Mouse (Mus musculus) right cerebral cortex, postnatal 10 days (tissue): ENCODE data around the gene Vpreb2.
"Not testable (repeated sequence)": the region's sequence is repeated elsewhere in the genome, so short reads cannot be mapped to it uniquely, and the experiment has no call there.

Experiments used
- DNase-seq, 2 experiments: peaks; one replicate each; pipeline ENCODE4 v3.0.0; 2021; ENCODE audit warnings: low spot score in 2 of 2

Vpreb2 gene

DNA sequence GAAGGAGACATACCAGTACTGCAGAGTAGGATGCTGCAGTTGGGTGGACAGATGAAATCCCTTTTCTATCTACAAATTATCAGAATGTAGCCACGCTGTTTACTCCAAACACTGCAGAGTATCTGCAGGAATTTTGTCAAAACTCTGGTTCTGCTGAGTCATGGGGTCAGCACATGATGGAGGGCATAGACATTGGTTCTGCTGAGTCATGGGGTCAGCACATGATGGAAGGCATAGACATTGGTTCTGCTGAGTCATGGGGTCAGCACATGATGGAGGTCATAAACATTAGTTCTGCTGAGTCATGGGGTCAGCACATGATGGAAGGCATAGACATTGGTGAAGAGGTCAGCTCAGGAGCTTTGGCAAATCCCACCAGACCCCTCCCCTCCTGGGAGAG, 7.5 kb downstream of the Vpreb2 start:
- no peak for DNase-seq

DNA sequence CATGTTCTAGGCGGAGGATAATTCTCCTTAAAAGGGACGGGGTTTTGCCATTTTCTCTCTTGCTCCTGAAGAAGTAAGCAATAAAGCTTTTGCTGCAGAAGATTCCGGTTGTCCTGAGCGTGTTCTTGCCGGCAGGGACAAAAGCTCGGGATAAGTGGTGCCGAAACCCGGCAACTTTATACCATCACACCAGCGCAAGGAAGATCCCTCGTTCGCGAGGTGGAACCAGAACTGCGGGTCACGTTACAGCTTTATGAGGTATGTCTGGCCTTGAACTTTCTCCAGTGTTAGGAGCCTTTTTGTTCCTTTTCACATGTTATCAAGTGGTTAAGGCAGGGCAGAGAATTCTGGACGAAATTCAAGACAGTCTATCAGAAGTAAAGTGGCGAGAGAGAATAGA, 12.1 kb downstream of the Vpreb2 start:
- not testable (repeated sequence) for DNase-seq

DNA sequence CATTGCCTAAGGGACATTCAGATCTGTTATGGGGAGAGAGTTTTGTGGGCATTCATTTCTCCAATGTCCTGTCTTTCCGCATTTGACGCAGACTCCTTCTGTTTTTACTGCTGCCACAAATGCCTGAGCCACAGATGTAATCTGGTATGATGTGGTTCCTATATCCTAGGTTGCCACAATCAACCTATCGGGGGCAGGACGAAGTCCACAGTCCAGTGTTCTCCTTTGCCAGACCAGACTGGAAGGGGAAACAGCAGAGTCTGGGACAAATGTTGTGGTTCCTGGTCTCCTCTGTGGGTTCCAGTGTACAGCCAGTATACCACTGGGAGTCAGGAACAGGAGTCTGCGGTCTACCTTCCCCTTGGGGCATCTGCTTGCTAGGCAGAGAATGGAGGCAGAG, 19.4 kb downstream of the Vpreb2 start:
- DNase-seq: no peak

DNA sequence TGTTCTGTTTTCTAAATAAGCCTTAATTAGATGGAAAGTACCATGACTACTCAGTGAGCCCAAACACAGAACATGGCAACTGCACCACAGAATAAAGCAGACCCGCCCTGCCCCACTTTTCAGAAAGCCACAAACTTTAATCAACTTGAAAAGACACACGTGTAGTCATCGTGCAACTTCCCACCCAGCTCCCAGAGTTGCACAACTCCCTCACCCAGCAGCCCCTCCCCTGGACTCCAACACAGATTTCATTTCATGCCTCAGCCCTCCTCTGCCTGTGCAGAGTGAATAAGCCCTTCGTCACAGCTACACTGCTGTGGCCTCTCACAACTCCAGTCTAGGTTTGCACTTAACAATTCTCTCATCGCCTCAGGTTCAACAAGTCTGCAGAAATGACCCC, 24.4 kb downstream of the Vpreb2 start:
- DNase-seq: no peak

DNA sequence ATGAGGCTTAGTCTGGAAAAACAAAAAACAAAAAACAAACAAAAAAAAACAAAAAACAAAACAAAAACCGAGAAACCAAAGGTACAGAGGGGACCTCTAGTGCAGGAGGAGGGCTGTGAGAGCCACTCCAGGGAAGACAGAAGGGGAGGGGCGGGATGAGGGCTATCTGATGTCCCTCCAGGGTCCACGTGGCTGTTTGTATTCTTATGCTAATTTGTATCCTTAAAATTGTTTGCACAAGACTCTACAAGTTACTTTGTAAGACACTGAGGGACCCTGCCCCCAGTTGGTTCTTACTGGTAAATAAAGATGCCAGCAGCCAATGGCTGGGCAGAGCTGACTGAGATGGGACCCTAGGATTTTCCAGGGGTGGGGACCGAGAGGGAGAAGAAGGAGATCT, 26.9 kb downstream of the Vpreb2 start:
- no peak for DNase-seq

DNA sequence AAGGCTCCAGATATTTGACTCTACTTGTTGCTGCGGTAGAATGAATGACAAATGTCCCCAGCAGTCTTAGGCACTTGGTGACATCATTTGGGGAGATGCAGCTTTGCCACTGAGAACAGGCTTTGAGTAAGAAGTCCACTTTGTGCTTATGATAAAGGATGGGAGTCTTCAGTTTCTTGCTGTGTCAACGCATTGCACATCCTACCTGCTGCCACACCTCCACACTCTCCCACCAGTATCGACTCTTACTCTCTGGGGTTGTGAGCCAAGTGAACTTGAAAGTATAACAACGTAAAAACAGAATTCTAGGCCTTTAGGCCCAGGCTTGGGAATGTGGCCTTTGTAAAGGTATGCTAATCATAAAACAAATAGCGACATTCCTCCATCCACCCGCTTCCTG, 30.9 kb downstream of the Vpreb2 start:
- DNase-seq: no peak

DNA sequence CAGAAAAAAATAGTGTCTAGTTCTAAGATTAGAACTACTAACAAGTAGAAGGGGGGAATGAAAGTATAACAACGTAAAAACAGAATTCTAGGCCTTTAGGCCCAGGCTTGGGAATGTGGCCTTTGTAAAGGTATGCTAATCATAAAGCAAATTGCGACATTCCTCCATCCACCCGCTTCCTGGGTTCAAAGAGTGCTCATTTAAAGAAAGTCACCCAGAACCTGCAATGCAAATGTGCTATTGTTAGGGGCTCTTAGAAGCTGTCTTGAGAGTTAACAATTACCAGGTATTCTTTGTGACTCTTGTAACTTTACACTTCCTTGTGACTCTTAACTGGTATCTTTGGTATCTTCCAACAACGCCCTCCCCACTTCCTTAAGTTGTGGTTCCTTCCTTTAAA, 36.3 kb downstream of the Vpreb2 start:
- not testable (repeated sequence) for DNase-seq

DNA sequence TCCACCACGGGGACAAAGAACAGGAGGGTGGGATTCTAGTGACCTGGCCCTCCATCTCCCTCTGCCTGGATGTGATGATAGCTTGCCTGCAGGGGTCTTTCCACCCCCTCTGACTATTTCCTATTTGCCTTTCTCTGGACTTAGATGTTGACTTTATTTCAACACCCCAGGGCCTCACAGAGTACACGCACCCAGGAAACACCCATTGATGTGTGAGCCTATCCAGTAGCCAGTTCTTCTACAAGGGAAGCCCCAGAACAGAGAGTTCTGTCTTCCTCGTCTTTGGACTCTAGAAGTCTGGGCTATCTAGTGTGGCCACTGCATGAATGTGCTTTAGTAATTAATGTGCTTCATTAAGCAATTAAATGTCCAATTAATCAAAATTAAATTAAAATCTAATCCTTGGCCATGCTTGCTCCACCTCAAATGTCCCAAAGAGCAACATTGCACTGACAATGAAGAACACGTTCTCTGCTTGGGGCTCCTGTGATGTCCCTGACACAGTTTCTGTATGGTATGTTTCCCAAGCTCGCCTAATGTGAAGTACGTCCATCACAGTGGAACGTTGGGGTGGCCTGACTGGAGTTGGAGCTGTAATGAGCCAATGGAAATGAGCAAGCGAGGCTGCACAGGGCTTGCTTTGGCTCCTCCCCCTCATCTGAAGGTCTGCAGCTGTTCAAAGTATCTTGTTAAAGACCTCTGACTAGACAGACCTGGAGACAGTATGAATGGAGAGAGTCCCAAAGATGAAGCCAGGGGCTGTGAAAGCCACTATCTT, 42.7 kb downstream of the Vpreb2 start:
- no peak for DNase-seq

DNA sequence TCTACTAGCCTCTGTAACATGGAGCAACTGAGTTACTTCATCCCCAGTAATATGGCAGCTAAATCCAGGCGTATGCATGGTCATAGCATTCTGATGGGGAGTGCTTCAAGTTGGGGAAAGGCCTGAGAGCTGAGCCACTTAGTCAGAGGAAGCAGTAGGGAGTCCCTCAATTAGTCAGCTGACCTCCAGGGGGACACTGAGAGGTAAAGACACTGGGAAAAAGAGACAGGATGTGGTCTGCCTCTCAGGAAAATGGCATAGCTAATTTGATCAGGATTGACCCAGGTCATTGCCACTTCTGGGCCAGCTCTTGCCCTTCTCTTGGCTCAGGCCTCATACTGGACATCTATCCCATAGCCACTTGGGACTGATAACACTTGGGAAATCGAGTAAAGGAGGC, 47.1 kb downstream of the Vpreb2 start:
- DNase-seq: no peak
